Mouse (Mus musculus) embryonic facial prominence, embryonic 10.5 days (tissue): Measurements from ENCODE around the gene Slc10a7. TPM values are rescaled to one million over a fixed set of nuclear protein-coding genes. Genes with fewer than 3 reads are reported as not detected.

Source experiments
- DNase-seq: peaks from one replicate; pipeline ENCODE4 v3.0.0-alpha.2; 2017; ENCODE audit warnings: low spot score
- H3K27ac ChIP-seq: fragments of 300-500 bp; sonication (generic); replicated peaks from 2 replicates; pipeline ENCODE4 v1.5.1; 2016; ENCODE audit warnings: mild to moderate bottlenecking
- H3K27me3 ChIP-seq: fragments of 300-500 bp; sonication (generic); replicated peaks from 2 replicates; pipeline ENCODE4 v1.6.1; 2016; ENCODE audit warnings: low read depth, mild to moderate bottlenecking; ENCODE audit not compliant: poor library complexity, severe bottlenecking
- H3K36me3 ChIP-seq: fragments of 300-500 bp; sonication (generic); replicated peaks from 2 replicates; pipeline ENCODE4 v1.6.1; 2016; ENCODE audit warnings: mild to moderate bottlenecking, moderate library complexity
- H3K4me1 ChIP-seq: fragments of 300-500 bp; sonication (generic); 2 replicates; pipeline ENCODE4 v1.6.1; 2016
- H3K4me3 ChIP-seq: fragments of 300-500 bp; sonication (generic); 2 replicates; pipeline ENCODE4 v1.5.1; 2016; ENCODE audit warnings: mild to moderate bottlenecking, moderate library complexity
- H3K9me3 ChIP-seq: fragments of 300-500 bp; sonication (generic); 2 replicates; pipeline ENCODE4 v1.6.1; 2016; ENCODE audit warnings: mild to moderate bottlenecking
- WGBS: fragments of 180-500 bp; shearing (Covaris S2); methylation state at CpG from one replicate; pipeline ENCODE4 v1.1.7; 2016; 5-methylcytosine and 5-hydroxymethylcytosine counted together
- polyA plus RNA-seq: library from polyadenylated mRNA; unstranded; fragments of >200 nt; fragmentation: Nextera tagmentation; extraction: Ambion mirVana; gene quantifications from 2 replicates; pipeline ENCODE4 v1.2.1, GENCODE M21; 2016

Gene Slc10a7
- polyA plus RNA-seq, 1 experiment from 2014 or later: 10.9 TPM

GRCm38 (mm10) chr8:78598237-78598636 is 89.1 kb downstream of the Slc10a7 start:
- no peak for DNase-seq
- WGBS: 56% methylated on average over 3 of the region's 3 CpGs
- Histone ChIP-seq H3K9me3 (no peaks in the 10 kb centered on the region), H3K4me1 (peaks cover 5% of the 10 kb centered on the region; the same call in 1 of the 2 replicates), H3K27ac (no peak overlapping the region; the same call in 1 of the 2 replicates), H3K36me3 (no peaks in the 10 kb centered on the region), H3K27me3 (no peaks in the 10 kb centered on the region), H3K4me3 (no peak overlapping the region)

- Histone ChIP-seq H3K27me3 (no peaks in the 10 kb centered on the region), H3K36me3 (peaks cover 21% of the 10 kb centered on the region), H3K4me1 (peaks cover 3% of the 10 kb centered on the region; the same call in 1 of the 2 replicates), H3K9me3 (peaks cover 6% of the 10 kb centered on the region), H3K4me3 (no peak overlapping the region), H3K27ac (no peak overlapping the region)
- DNase-seq: no peak
- 96% methylated on average over 5 of the region's 5 CpGs for WGBS
Measured at GRCm38 (mm10) chr8:78603084-78603483, 93.9 kb downstream of the Slc10a7 start.

- peaks cover 26% of the 10 kb centered on the region for H3K36me3 ChIP-seq
- H3K27me3 ChIP-seq: no peaks in the 10 kb centered on the region
- 94% methylated on average over 9 of the region's 9 CpGs for WGBS
- H3K9me3 ChIP-seq: peaks cover 6% of the 10 kb centered on the region
- no peak overlapping the region for H3K4me3 ChIP-seq
- H3K27ac ChIP-seq: no peak overlapping the region
- DNase-seq: no peak
- no peaks in the 10 kb centered on the region for H3K4me1 ChIP-seq
Measured at GRCm38 (mm10) chr8:78604426-78604825, 95.3 kb downstream of the Slc10a7 start.

- no peak for DNase-seq
- H3K4me1 ChIP-seq: no peaks in the 10 kb centered on the region
- H3K9me3 ChIP-seq: peaks cover 6% of the 10 kb centered on the region
- H3K27me3 ChIP-seq: no peaks in the 10 kb centered on the region
- H3K4me3 ChIP-seq: no peak overlapping the region
- WGBS: 85% methylated on average over 10 of the region's 10 CpGs
- H3K36me3 ChIP-seq: peaks cover 23% of the 10 kb centered on the region
- H3K27ac ChIP-seq: no peak overlapping the region
Measured at GRCm38 (mm10) chr8:78609301-78609700, 100.2 kb downstream of the Slc10a7 start.

- H3K4me1 ChIP-seq: no peaks in the 10 kb centered on the region
- H3K9me3 ChIP-seq: peaks cover 6% of the 10 kb centered on the region
- H3K36me3 ChIP-seq: peaks cover 14% of the 10 kb centered on the region
- no peak overlapping the region for H3K27ac ChIP-seq
- no peak overlapping the region for H3K4me3 ChIP-seq
- no peak for DNase-seq
- WGBS: 91% methylated on average over 6 of the region's 6 CpGs
- no peaks in the 10 kb centered on the region for H3K27me3 ChIP-seq
Measured at GRCm38 (mm10) chr8:78611019-78611418, 101.9 kb downstream of the Slc10a7 start.

- Histone ChIP-seq H3K4me1 (peaks cover 28% of the 10 kb centered on the region), H3K9me3 (no peaks in the 10 kb centered on the region), H3K4me3 (no peak overlapping the region), H3K27me3 (0 out of 2 replicates have a peak, but pooled peaks cover 6% of the 10 kb centered on the region), H3K36me3 (0 out of 2 replicates have a peak, but pooled peaks cover 2% of the 10 kb centered on the region), H3K27ac (no peak overlapping the region)
- DNase-seq: no peak
- 86% methylated on average over 4 of the region's 4 CpGs for WGBS
Measured at GRCm38 (mm10) chr8:78622362-78622761, 113.2 kb downstream of the Slc10a7 start.

GRCm38 (mm10) chr8:78623972-78624371 is 114.8 kb downstream of the Slc10a7 start:
- Histone ChIP-seq H3K9me3 (no peaks in the 10 kb centered on the region), H3K36me3 (no peaks in the 10 kb centered on the region), H3K27ac (no peak overlapping the region), H3K4me3 (no peak overlapping the region), H3K27me3 (0 out of 2 replicates have a peak, but pooled peaks cover 6% of the 10 kb centered on the region), H3K4me1 (peaks cover 38% of the 10 kb centered on the region)
- 74% methylated on average over 5 of the region's 5 CpGs for WGBS
- no peak for DNase-seq

GRCm38 (mm10) chr8:78624738-78625442 is 115.7 kb downstream of the Slc10a7 start:
- 24% methylated on average over 12 of the region's 12 CpGs for WGBS
- Histone ChIP-seq H3K9me3 (no peaks in the 10 kb centered on the region), H3K36me3 (no peaks in the 10 kb centered on the region), H3K4me3 (no peak overlapping the region), H3K27ac (no peak overlapping the region), H3K27me3 (0 out of 2 replicates have a peak, but pooled peaks cover 6% of the 10 kb centered on the region), H3K4me1 (peaks cover 42% of the 10 kb centered on the region)
- peak; percentile 45 for DNase-seq

GRCm38 (mm10) chr8:78626632-78627031 is 117.5 kb downstream of the Slc10a7 start:
- no peak for DNase-seq
- H3K27me3 ChIP-seq: 0 out of 2 replicates have a peak, but pooled peaks cover 6% of the 10 kb centered on the region
- no peak overlapping the region for H3K27ac ChIP-seq
- peaks cover 56% of the 10 kb centered on the region for H3K4me1 ChIP-seq
- H3K9me3 ChIP-seq: no peaks in the 10 kb centered on the region
- H3K36me3 ChIP-seq: no peaks in the 10 kb centered on the region
- WGBS: 70% methylated on average over 5 of the region's 5 CpGs
- no peak overlapping the region for H3K4me3 ChIP-seq

- Histone ChIP-seq H3K27me3 (0 out of 2 replicates have a peak, but pooled peaks cover 6% of the 10 kb centered on the region), H3K9me3 (no peaks in the 10 kb centered on the region), H3K4me3 (no peak overlapping the region), H3K27ac (no peak overlapping the region), H3K36me3 (no peaks in the 10 kb centered on the region), H3K4me1 (peaks cover 57% of the 10 kb centered on the region)
- whole genome bisulfite sequencing: 71% methylated on average over 9 of the region's 9 CpGs
- DNase-seq: no peak
Measured at GRCm38 (mm10) chr8:78627793-78628192, 118.6 kb downstream of the Slc10a7 start.

GRCm38 (mm10) chr8:78630414-78631164 is 121.4 kb downstream of the Slc10a7 start:
- 0 out of 2 replicates have a peak, but pooled peaks cover 6% of the 10 kb centered on the region for H3K27me3 ChIP-seq
- peak; percentile 20 for DNase-seq
- peak overlapping the region; percentile 27; the same call in 1 of the 2 replicates for H3K27ac ChIP-seq
- H3K4me3 ChIP-seq: no peak overlapping the region
- WGBS: 49% methylated on average over 19 of the region's 19 CpGs
- H3K4me1 ChIP-seq: peaks cover 57% of the 10 kb centered on the region
- H3K36me3 ChIP-seq: no peaks in the 10 kb centered on the region
- H3K9me3 ChIP-seq: no peaks in the 10 kb centered on the region

GRCm38 (mm10) chr8:78633012-78633411 is 123.9 kb downstream of the Slc10a7 start:
- Histone ChIP-seq H3K27me3 (no peaks in the 10 kb centered on the region), H3K4me1 (peaks cover 42% of the 10 kb centered on the region), H3K9me3 (no peaks in the 10 kb centered on the region), H3K4me3 (no peak overlapping the region), H3K36me3 (no peaks in the 10 kb centered on the region), H3K27ac (no peak overlapping the region)
- WGBS: 51% methylated on average over 12 of the region's 12 CpGs
- DNase-seq: no peak
